Mouse (Mus musculus) thymus, postnatal 36 days (tissue): ENCODE measurements around the gene Pnp2.
A peak's percentile ranks its signal among the peaks of the same experiment; 100 is the strongest.
"Not testable (repeated sequence)": the region's sequence is repeated elsewhere in the genome, so short reads cannot be mapped to it uniquely, and the experiment has no call there.

Source experiments
- DNase-seq, 2 experiments: peaks; one replicate each; pipeline ENCODE4 v3.0.0; 2022; ENCODE audit warnings: mixed read lengths in 2 of 2

Pnp2 gene

GRCm38 (mm10) chr14:50955942-50956508 is at the start of gene Pnp2:
Gene Pnp2, plus strand, starts transcription at chr14:50955992.
- peak; percentile 71 to 74 for DNase-seq

GRCm38 (mm10) chr14:50908126-50908525 is 47.7 kb upstream of the Pnp2 start:
- DNase-seq: no peak

- no peak for DNase-seq
Measured at GRCm38 (mm10) chr14:50911356-50911755, 44.4 kb upstream of the Pnp2 start.

- not testable (repeated sequence) for DNase-seq
Measured at GRCm38 (mm10) chr14:50923437-50923836, 32.4 kb upstream of the Pnp2 start.

- peak; percentile 95 to 96 for DNase-seq
Measured at GRCm38 (mm10) chr14:50924281-50925064, 31.3 kb upstream of the Pnp2 start, which contains the start of the genes Osgep and Apex1. Gene Osgep, minus strand, starts transcription at chr14:50924893. Gene Apex1, plus strand, starts transcription at chr14:50924968.

DNA sequence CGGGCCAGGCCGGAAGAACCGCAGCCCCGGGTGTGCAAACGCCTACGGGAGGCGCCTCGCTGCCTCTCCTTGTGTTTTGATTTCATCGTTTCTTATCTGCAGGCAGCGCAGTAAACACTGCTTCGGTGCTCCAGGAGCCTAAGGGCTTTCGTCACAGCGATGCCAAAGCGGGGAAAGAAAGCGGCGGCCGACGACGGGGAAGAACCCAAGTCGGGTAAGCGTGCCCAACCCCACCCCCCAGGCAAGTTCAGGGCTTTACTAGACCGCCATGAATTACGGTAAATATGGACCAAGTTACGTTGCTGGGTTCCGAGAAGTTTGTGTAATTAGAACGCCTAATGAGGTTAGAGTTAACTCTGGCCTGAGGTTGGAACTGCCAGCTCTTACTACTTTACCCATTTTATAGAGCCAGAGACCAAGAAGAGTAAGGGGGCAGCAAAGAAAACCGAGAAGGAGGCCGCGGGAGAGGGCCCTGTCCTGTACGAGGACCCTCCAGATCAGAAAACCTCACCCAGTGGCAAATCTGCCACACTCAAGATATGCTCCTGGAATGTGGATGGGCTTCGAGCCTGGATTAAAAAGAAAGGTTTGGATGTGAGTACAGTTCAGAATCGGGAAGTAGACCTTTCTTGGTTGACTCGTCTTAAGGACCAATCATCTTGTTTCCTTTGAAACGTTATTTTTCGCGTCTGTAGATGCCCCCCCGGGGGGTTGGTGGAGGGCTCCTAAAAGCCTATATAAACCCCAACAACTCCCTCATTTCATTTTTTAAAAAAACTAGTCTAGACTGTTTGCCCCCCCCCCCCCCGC is 30.5 kb upstream of the Pnp2 start:
- DNase-seq: no peak

DNA sequence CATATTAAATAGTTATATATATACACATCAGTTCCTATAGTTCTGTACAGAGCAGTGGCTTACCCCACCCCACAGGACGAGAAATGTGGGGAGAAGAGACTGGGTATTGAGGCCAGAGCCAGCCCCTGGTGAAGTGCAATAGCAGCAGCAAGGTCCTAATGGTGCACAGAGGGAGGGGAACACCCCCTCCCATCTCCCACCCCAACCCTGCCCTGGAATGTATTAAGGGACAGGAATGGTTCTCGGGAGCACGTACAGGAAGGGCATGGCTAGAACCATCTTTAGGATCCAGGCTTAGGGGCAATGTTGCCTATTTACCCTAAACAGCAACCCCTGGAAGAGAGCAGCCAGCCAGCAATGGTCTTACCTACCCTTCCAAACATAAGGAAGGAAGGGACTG is 28.4 kb upstream of the Pnp2 start:
- DNase-seq: no peak

DNA sequence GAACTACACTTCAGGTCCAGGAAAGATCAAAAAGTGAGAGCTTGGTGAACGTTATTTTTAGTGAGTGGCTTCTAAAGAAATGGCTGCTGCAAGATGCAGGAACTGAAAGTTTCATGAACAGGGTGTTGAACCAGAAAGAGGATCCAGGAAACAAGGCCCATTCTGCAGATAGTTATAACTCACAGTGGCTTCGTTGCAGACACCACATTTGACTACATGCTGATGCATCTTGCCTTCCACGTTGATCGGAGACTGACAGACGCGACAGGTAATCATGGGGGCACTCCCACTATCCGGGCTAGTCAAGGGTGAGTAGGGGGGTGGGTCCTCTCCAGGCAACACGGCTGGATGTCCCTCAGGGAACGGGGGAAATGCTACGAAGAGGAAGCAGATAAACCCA is 25.8 kb upstream of the Pnp2 start:
- DNase-seq: no peak

GRCm38 (mm10) chr14:50930377-50930753 is 25.4 kb upstream of the Pnp2 start:
- no peak for DNase-seq

- peak; percentile 99 for DNase-seq
Measured at GRCm38 (mm10) chr14:50930754-50931492, 24.9 kb upstream of the Pnp2 start, which contains the start of the genes Pip4p1 and Pnp. Gene Pip4p1, minus strand, starts transcription at chr14:50930856. Gene Pnp, plus strand, starts transcription at chr14:50931082.

DNA sequence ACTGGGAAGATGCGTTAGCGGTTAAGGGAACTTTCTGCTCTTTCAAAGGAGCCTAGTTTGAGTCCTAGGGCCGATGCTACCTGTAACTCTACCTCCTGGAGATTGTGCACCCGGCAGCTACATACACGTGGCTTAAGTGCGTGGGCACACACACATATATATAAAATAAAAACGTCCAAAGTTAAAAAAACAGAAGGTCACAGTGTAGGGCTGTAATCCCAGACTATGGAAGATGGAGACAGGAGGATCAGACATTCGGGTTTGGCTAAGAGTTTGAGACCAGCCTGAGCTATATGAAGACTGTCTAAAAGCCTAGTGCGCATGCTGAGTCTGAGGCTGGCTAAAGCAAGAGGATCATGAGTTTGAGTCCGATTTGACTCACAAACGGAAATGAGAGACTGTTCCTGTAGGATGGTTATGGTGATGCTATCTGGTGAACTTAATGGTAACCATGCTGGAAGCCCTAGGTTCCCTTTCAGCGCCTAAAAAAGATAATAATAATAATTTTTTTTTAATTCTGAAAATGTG is 24.2 kb upstream of the Pnp2 start:
- DNase-seq: no peak

GRCm38 (mm10) chr14:50936649-50937048 is 19.1 kb upstream of the Pnp2 start:
- DNase-seq: no peak

DNA sequence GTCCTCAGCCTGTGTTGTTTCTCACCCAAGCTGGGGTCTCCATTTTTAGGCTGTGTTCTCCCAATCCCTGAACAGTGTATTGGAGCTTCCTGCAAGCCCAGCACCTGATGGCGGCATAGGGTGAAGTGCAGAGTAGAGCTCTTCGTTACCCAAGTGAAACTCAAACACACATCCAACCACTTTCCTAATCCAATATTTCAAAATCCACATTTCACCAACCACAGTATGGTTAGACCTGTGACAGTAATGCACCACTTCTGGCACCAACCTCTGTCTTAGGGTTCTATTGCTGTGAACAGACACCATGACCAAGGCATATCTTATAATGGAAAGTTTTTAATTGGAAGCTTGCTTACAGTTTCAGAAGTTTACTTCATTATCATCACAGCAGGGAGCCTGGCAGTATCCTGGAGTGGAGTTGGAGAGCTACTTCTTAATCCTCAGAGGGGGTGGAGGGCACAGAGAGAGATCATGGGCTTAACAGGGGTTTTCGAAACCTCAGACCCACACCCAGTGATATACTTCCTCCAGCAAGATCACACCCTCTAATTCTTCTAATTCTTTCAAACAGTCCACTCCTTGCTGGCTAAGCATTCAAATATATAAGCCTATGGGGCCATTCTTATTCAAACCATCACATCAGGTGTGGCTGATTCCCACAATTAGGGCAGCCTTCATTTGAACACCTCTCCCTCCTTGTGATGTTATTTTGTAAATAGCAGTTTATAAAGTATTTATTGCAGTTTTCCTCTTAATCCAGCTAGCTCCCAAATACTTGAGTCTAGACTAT is 17.5 kb upstream of the Pnp2 start:
- DNase-seq: no peak

GRCm38 (mm10) chr14:50938940-50939339 is 16.9 kb upstream of the Pnp2 start:
- DNase-seq: no peak

DNA sequence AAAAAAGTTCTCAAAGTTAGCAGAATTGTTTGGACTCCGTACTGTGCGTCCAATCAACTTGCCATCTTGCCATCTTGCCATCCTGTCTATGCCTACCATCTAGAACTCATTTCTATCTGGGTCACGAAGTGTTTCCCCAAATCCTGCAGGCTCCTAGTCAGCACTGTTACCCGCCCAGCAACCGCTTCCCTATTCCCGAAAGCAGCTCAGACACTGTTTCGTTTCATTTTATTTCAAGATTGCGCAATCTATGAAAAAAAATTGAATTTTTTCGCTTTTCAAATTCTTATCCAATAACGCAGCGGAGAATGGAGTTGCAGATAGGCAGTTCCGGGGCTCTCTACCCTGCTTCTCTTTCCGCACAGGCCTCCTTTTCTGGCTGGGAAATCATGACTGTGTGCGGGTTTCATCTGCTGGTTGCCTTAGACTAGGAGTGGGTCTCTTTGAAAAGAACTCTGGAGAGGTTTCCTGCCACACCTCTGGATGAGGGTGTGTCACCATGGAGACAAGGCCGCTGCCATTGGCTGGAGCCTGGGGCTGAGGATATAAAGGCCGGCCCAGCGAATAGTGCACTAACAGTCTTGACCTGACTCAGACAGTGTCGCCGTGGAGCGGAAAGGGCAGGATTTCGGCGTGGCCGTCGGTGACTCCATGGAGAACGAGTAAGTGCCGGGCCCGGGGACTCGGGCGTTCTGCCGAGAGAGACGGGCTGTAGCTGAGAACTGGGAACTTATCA is 11.7 kb upstream of the Pnp2 start, which contains the start of gene Gm49342:
Gene Gm49342 (plus strand): TSS at position 586 of the 736 bp plus-strand sequence.
- peak; percentile 84 to 85 for DNase-seq

GRCm38 (mm10) chr14:50944668-50945033 is 11.1 kb upstream of the Pnp2 start:
- DNase-seq: peak in 1 of 2 experiments; percentile 80

DNA sequence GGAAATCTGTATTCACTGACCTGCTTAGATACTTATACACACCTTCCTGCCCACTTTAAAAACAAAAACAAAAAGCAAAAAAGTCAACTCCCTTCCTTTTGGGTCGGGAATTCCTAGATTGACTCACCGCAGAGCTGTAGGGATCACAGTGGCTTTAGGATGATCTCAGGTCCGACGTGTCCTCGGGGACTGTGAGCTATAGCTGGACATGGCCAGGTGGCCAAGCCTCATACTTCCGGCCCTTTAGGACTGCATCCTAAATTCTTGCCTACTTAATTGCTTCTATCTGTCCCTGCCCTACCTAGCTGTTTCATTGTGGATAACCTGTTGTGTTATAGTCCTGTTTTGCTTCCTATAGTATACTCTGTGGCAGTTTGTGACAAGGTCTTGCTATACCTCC is 10.7 kb upstream of the Pnp2 start:
- not testable (repeated sequence) for DNase-seq

DNA sequence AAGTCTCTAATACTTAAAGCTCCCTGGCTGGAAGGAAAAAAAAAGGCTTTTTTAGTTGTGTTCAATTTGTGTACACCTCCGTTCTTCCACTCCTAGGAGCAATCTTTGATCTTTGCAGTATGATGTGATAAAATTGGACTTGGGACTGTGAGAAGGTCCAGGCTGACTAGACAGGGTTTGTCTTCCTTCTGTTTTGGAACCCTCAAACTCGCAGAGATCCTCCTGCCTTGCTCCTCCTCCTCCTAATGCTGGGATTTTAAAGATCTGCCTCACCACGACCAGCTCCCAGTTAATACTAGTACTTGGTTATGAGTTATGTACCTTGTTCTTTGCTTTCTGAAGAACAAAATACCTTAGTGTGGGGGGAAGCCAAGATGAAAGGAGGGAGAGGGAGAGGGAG is 10.3 kb upstream of the Pnp2 start:
- not testable (repeated sequence) for DNase-seq

GRCm38 (mm10) chr14:50955487-50955886 is 305 bp upstream of the Pnp2 start:
- DNase-seq: no peak

DNA sequence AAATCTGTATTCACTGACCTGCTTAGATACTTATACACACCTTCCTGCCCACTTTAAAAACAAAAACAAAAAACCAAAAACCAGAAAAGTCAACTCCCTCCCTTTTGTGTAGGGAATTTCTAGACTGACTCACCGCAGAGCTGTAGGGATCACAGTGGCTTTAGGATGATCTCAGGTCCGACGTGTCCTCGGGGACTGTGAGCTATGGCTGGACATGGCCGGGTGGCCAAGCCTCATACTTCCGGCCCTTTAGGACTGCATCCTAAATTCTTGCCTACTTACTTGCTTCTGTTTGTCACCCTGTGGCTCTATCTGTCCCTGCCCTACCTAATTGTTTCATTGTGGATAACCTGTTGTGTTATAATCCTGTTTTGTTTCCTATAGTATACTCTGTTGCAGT is 932 bp downstream of the Pnp2 start:
- not testable (repeated sequence) for DNase-seq

DNA sequence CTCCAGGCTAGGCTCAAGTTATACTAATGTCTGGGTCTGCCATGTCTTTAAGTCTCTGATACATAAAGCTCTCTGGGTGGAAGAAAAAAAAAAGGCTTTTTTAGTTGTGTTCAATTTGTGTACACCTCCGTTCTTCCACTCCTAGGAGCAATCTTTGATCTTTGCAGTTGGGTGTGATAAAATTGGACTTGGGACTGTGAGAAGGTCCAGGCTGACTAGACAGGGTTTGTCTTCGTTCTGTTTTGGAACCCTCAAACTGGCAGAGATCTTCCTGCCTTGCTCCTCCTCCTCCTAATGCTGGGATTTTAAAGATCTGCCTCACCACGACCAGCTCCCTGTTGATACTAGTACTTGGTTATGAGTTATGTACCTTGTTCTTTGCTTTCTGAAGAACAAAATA is 1.4 kb downstream of the Pnp2 start:
- not testable (repeated sequence) for DNase-seq
